Mouse (Mus musculus) fibroblast of lung, adult 2 months (primary cell): ENCODE data around the gene Chrm4.
A peak's percentile ranks its signal among the peaks of the same experiment; 100 is the strongest.

Experiments
- DNase-seq: peaks from one replicate; pipeline ENCODE4 v3.0.0-alpha.2; 2011; ENCODE audit warnings: low read depth

The Chrm4 gene

GRCm38 (mm10) chr2:91944170-91944950 lies 17.3 kb downstream of the Chrm4 start:
- DNase-seq = no peak

- DNase-seq = no peak
These were observed 18.4 kb downstream of the Chrm4 start, which contains the start of gene Gm9821 for GRCm38 (mm10) chr2:91945483-91945882. Gene Gm9821, plus strand, starts transcription at chr2:91945703.

- no peak for DNase-seq
These were observed 19.8 kb downstream of the Chrm4 start for GRCm38 (mm10) chr2:91946836-91947235.

- no peak for DNase-seq
These were observed 20.5 kb downstream of the Chrm4 start for GRCm38 (mm10) chr2:91947397-91948150.

GRCm38 (mm10) chr2:91948151-91948509 lies 21.1 kb downstream of the Chrm4 start:
- no peak for DNase-seq

GRCm38 (mm10) chr2:91948792-91949241 lies 21.8 kb downstream of the Chrm4 start:
- DNase-seq = no peak

- DNase-seq = peak; percentile 20
These were observed 22.6 kb downstream of the Chrm4 start for GRCm38 (mm10) chr2:91949411-91950274.

GRCm38 (mm10) chr2:91950275-91951085 lies 23.4 kb downstream of the Chrm4 start:
- DNase-seq = peak; percentile 41

GRCm38 (mm10) chr2:91953825-91954224 lies 26.8 kb downstream of the Chrm4 start:
- no peak for DNase-seq

- no peak for DNase-seq
These were observed 28.1 kb downstream of the Chrm4 start for GRCm38 (mm10) chr2:91955121-91955591.

- no peak for DNase-seq
These were observed 28.8 kb downstream of the Chrm4 start for GRCm38 (mm10) chr2:91955875-91956274.

- no peak for DNase-seq
These were observed 30.0 kb downstream of the Chrm4 start for GRCm38 (mm10) chr2:91957096-91957495.

GRCm38 (mm10) chr2:91958049-91958448 lies 31.0 kb downstream of the Chrm4 start:
- no peak for DNase-seq

- no peak for DNase-seq
These were observed 31.8 kb downstream of the Chrm4 start for GRCm38 (mm10) chr2:91958701-91959457.

GRCm38 (mm10) chr2:91959544-91960410 lies 32.7 kb downstream of the Chrm4 start:
- DNase-seq = no peak

- DNase-seq = no peak
These were observed 33.4 kb downstream of the Chrm4 start for GRCm38 (mm10) chr2:91960459-91960858.

GRCm38 (mm10) chr2:91961901-91962761 lies 35.1 kb downstream of the Chrm4 start:
- no peak for DNase-seq

GRCm38 (mm10) chr2:91962864-91963401 lies 35.9 kb downstream of the Chrm4 start:
- DNase-seq = no peak
